Mouse (Mus musculus): Measurements from ENCODE around the gene Abhd5. TPM values are rescaled to one million over a fixed set of nuclear protein-coding genes. Genes with fewer than 3 reads are reported as not detected.
"Not testable (repeated sequence)": the region's sequence is repeated elsewhere in the genome, so short reads cannot be mapped to it uniquely, and the experiment has no call there.

The Abhd5 gene
- 238 and 296 TPM in 2 replicates for polyA plus RNA-seq (2012; rRNA removed)

DNA sequence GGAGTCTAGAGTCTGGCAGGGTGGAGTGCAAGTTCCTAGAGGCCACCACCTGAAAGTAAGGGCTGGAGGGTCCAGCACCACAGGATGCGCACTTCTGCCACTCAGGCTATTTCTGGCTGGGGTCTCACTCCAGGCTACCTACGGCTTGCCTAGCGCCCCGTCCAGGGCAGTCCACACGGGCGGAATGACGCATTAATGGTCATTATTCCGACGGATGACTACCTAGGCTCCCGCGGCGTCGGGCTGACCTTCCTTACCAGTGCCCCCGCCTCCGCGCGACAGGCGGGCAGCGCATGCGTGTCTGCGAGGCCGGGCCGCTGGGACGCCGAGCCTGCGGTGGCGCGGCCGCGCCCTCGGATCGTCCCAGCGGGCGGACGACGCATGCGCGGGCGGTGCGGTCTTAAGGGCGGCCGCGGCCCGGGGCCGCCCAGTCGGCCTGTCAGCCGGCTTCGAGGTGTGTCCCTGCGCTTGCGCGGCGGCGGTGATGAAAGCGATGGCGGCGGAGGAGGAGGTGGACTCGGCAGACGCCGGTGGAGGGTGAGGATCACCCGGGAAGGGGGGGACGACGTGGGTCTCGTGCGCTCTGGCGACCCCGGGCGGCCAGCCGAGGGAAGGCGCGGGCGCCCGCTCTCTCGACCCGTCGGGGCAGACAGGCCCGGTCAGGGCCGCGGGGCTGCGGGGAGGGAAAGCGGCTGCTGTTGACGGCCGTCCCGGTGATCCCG is at the start of gene Abhd5:
TSS of gene Abhd5 (plus strand) at position 306 of the 722 bp plus-strand sequence.
- Histone ChIP-seq H3K4me1 (ENCODE audit: control insufficient read depth, insufficient read depth, low read length) (peaks cover 2% of the 10 kb centered on the region), H3K27ac (ENCODE audit: control insufficient read depth, insufficient read depth, low read depth, low read length) (peak within 1 kb of the TSS; percentile 86), H3K4me3 (ENCODE audit: control insufficient read depth, low read depth, low read length) (peak within 1 kb of the TSS; percentile 92), H3K36me3 (ENCODE audit: control insufficient read depth, insufficient read depth, low read length) (no peaks in the 10 kb centered on the region), H3K27me3 (ENCODE audit: control insufficient read depth, insufficient read depth, low read length) (no peaks in the 10 kb centered on the region)
- TF ChIP-seq CTCF (IDR thresholded peaks at IDR 0.05; ENCODE audit: control insufficient read depth, insufficient read depth, insufficient replicate concordance, low read depth, low read length), result peak; percentile 27
- TF ChIP-seq POLR2A (IDR thresholded peaks at IDR 0.05; ENCODE audit: control insufficient read depth, low read depth, low read length), result peak; percentile 97

DNA sequence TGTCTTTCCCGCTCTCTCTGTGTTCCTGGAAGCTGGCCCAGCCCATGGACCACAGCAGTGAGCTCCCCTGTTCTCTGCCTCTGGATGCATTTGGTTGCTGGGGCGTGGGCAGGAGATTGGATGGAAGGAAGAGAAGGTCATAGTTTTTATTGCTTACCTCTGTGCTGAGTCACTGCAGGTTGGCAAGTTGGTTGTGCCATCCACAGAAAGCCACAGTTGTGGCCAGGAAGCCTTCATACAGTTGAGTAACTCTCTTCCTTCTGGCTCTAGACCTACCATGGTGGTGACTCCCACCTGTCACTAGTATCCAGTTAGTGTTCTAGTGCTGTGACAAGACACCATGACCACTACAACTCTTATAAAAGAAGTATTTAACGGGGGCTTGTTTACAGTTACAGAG is 46.1 kb upstream of the Abhd5 start:
- Histone ChIP-seq H3K27ac (ENCODE audit: control insufficient read depth, insufficient read depth, low read depth, low read length) (no peak overlapping the region), H3K4me3 (ENCODE audit: control insufficient read depth, low read depth, low read length) (no peak overlapping the region), H3K4me1 (ENCODE audit: control insufficient read depth, insufficient read depth, low read length) (peaks cover 3% of the 10 kb centered on the region), H3K27me3 (ENCODE audit: control insufficient read depth, insufficient read depth, low read length) (no peaks in the 10 kb centered on the region), H3K36me3 (ENCODE audit: control insufficient read depth, insufficient read depth, low read length) (no peaks in the 10 kb centered on the region)
- no peak for TF ChIP-seq CTCF (IDR thresholded peaks at IDR 0.05; ENCODE audit: control insufficient read depth, insufficient read depth, insufficient replicate concordance, low read depth, low read length)
- no peak for TF ChIP-seq POLR2A (IDR thresholded peaks at IDR 0.05; ENCODE audit: control insufficient read depth, low read depth, low read length)

DNA sequence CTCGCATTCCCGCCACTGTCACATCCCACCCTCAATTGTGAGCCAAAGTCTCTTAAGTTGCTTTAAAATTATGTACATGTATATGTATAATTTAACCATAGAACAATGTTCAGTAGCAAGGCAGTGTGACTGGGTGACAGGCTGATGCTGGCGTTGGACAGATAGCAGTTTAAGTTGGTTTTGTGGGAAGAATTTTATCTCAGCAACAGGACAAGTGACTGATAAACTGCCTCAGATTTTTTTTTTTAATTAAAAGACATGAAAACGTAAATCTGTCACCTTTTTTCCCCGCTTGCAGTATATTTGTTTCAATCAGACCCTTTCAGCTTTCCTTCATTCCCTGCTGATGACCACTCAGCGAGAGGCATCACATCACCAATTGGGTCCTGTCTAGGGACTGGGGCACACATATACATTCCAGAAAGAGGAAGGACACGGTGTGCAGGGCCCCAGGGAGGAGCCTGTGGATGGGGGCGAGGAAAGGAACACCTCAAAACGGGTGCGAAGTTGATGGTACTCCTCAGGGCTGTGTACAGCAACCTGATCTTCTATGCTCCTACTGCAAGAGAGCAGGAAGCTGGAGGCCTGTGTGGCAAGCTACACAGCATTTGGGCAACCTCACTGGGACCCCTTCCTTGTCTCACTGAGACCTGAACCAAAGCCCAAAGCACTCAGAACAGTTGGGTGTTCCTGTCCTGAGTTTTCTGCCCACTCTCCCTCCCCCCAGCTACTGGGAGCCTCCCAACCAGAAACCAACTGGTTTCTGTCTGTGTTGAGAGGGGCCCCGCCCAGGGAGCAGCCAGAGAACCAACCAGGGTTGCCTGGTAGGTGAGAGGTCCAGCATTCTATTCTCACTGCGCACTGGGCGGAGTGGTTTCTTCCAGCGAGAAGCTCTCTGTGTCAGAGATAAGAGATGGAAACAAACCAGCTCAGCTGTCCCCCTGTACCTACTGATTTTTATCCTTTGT is 42.1 kb upstream of the Abhd5 start:
- Histone ChIP-seq H3K36me3 (ENCODE audit: control insufficient read depth, insufficient read depth, low read length) (no peaks in the 10 kb centered on the region), H3K4me3 (ENCODE audit: control insufficient read depth, low read depth, low read length) (no peak overlapping the region), H3K27me3 (ENCODE audit: control insufficient read depth, insufficient read depth, low read length) (no peaks in the 10 kb centered on the region), H3K27ac (ENCODE audit: control insufficient read depth, insufficient read depth, low read depth, low read length) (no peak overlapping the region), H3K4me1 (ENCODE audit: control insufficient read depth, insufficient read depth, low read length) (peaks cover 7% of the 10 kb centered on the region)
- TF ChIP-seq CTCF (IDR thresholded peaks at IDR 0.05; ENCODE audit: control insufficient read depth, insufficient read depth, insufficient replicate concordance, low read depth, low read length) (no peak), POLR2A (IDR thresholded peaks at IDR 0.05; ENCODE audit: control insufficient read depth, low read depth, low read length) (no peak)

DNA sequence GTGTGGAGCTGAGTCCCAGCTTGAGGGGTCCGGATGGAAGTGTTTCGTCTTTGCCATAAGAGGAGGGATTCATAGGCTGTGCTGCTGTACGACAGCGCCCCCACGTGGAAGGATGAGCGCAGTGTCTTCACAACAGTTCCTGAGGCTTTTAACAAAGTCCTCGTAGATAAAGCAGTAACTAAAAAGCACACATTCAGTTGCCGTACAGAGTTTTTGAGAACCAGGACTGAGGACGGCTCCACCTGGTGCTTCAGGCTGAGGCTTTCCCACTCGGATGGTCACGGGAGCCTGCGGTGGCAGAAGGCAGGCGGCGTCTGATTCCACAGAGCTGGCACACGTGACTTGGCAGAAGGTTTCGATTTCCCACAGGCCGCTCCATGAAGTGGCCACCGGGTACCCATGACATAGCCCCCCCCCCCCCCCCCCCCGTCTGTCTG is 40.8 kb upstream of the Abhd5 start:
- H3K27ac ChIP-seq (ENCODE audit: control insufficient read depth, insufficient read depth, low read depth, low read length), result no peak overlapping the region
- H3K4me3 ChIP-seq (ENCODE audit: control insufficient read depth, low read depth, low read length), result peak overlapping the region; percentile 83
- no peaks in the 10 kb centered on the region for H3K36me3 ChIP-seq (ENCODE audit: control insufficient read depth, insufficient read depth, low read length)
- H3K4me1 ChIP-seq (ENCODE audit: control insufficient read depth, insufficient read depth, low read length), result peaks cover 7% of the 10 kb centered on the region
- H3K27me3 ChIP-seq (ENCODE audit: control insufficient read depth, insufficient read depth, low read length), result no peaks in the 10 kb centered on the region
- TF ChIP-seq CTCF (IDR thresholded peaks at IDR 0.05; ENCODE audit: control insufficient read depth, insufficient read depth, insufficient replicate concordance, low read depth, low read length), result peak; percentile 96
- TF ChIP-seq POLR2A (IDR thresholded peaks at IDR 0.05; ENCODE audit: control insufficient read depth, low read depth, low read length), result no peak

DNA sequence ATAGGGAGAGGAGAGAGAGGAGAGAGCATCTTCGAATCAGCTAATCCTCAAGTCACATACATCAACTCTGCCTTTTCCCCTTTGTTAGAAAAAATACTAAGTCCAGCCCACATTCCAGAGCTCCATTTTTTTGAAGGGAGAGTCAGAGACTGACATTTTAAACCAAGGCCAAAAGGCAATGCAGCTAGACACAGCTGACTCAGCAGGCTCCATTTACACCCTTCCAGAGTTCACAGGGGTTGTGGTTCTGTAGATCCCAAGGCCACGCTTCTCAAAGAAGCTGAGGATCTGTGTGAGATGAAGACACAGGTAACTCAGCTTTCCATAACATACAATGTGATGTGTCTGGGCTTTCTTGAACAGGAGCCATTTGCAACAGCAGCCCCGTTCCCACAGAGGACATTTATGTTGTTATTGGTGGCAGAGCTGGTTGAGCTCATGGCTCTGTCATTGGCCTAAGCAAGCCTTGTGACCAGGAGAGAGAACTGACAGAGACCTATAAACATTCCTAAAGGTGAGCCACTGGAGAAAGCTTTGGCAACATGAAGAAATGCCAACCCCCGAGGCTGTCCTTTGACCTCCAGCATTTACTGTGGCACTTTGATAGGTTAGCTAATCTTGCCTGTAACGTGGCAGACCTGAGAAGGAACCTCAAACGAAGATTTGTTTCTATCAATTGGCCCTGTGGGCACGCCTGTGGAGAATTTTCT is 40.2 kb upstream of the Abhd5 start:
- Histone ChIP-seq H3K4me3 (ENCODE audit: control insufficient read depth, low read depth, low read length) (no peak overlapping the region; the same call in 1 of the 2 replicates), H3K36me3 (ENCODE audit: control insufficient read depth, insufficient read depth, low read length) (no peaks in the 10 kb centered on the region), H3K4me1 (ENCODE audit: control insufficient read depth, insufficient read depth, low read length) (peaks cover 7% of the 10 kb centered on the region), H3K27ac (ENCODE audit: control insufficient read depth, insufficient read depth, low read depth, low read length) (no peak overlapping the region), H3K27me3 (ENCODE audit: control insufficient read depth, insufficient read depth, low read length) (no peaks in the 10 kb centered on the region)
- TF ChIP-seq CTCF (IDR thresholded peaks at IDR 0.05; ENCODE audit: control insufficient read depth, insufficient read depth, insufficient replicate concordance, low read depth, low read length) (no peak), POLR2A (IDR thresholded peaks at IDR 0.05; ENCODE audit: control insufficient read depth, low read depth, low read length) (no peak)

DNA sequence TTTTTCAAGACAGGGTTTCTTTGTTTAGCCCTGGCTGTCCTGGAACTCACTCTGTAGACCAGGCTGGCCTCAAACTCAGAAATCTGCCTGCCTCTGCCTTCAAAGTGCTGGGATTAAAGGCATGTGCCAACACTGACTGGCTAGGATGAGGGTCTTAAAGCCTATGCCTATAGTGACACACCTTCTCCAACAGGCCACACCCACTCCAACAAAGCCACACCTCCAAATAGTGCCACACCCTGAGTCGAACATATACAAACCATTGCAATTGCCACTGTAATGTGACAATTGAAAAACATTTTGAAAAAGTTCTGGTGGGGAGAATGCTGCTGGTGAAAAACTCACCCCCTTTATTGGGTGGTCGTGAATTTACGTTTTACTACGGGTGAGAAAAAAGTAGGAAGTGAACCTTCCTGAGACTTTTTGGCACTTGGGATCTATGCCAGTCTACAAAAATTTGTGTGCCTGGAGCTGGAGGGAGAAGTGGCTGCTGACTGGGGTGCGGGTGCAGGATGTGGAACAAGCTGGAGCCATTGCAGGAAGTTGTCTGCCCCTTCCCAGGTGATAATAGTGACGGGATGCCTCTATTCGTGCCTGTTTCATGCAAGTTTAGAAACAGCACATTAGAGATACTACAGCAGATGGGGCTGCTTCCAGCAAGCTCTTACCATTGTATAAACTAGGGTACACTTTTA is 39.0 kb upstream of the Abhd5 start:
- TF ChIP-seq CTCF (IDR thresholded peaks at IDR 0.05; ENCODE audit: control insufficient read depth, insufficient read depth, insufficient replicate concordance, low read depth, low read length) (no peak), POLR2A (IDR thresholded peaks at IDR 0.05; ENCODE audit: control insufficient read depth, low read depth, low read length) (no peak)
- peaks cover 7% of the 10 kb centered on the region for H3K4me1 ChIP-seq (ENCODE audit: control insufficient read depth, insufficient read depth, low read length)
- H3K36me3 ChIP-seq (ENCODE audit: control insufficient read depth, insufficient read depth, low read length), result no peaks in the 10 kb centered on the region
- no peak overlapping the region for H3K4me3 ChIP-seq (ENCODE audit: control insufficient read depth, low read depth, low read length)
- H3K27ac ChIP-seq (ENCODE audit: control insufficient read depth, insufficient read depth, low read depth, low read length), result no peak overlapping the region
- H3K27me3 ChIP-seq (ENCODE audit: control insufficient read depth, insufficient read depth, low read length), result no peaks in the 10 kb centered on the region

DNA sequence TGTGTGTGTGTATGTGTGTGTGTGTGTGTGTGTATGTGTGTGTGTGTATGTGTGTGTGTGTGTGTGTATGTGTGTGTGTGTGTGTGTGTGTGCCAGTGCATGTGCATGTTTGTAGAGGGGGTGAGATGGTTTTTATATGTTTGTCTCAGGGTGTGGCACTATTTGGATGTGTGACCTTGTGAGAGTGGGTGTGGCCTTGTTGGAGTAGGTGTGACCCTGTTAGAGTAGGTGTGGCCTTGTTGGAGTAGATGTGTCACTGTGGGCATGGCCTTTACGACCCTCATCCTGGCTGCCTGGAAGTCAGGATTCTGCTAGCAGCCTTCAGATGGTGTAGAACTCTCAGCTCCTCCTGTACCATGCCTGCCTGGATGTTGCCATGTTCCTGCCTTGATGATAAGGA is 38.3 kb upstream of the Abhd5 start:
- not testable (repeated sequence) for H3K27ac ChIP-seq (ENCODE audit: control insufficient read depth, insufficient read depth, low read depth, low read length)

More for the DNA sequence above, 38.3 kb upstream of the Abhd5 start:
- H3K27me3 ChIP-seq (ENCODE audit: control insufficient read depth, insufficient read depth, low read length); H3K36me3 ChIP-seq (ENCODE audit: control insufficient read depth, insufficient read depth, low read length); H3K4me1 ChIP-seq (ENCODE audit: control insufficient read depth, insufficient read depth, low read length); H3K4me3 ChIP-seq (ENCODE audit: control insufficient read depth, low read depth, low read length): not testable (repeated sequence)
